Mouse (Mus musculus): Measurements from ENCODE around the gene Ccr1. TPM values are rescaled to one million over a fixed set of nuclear protein-coding genes. Genes with fewer than 3 reads are reported as not detected.
A peak's percentile ranks its signal among the peaks of the same experiment; 100 is the strongest.

Gene Ccr1
- total and polyA plus RNA-seq, 3 experiments, result 0.07 TPM; not detected in 2

- TF ChIP-seq E2F4 (IDR thresholded peaks at IDR 0.05; ENCODE audit: borderline replicate concordance, low read depth, low read length) (no peak), ETS1 (IDR thresholded peaks at IDR 0.05; ENCODE audit: low read depth, low read length) (no peak), GATA1 (IDR thresholded peaks at IDR 0.05; ENCODE audit: low read depth, low read length) (no peak), MAFK (IDR thresholded peaks at IDR 0.05; ENCODE audit: borderline replicate concordance, low read depth, low read length) (no peak)
- H3K27me3 ChIP-seq (ENCODE audit: control insufficient read depth in 1 of 2, insufficient read depth in 2 of 2, low read length in 2 of 2), result no peaks in the 10 kb centered on the region
- no peak overlapping the region for H3K27ac ChIP-seq (ENCODE audit: control insufficient read depth, low read depth, low read length)
- peaks cover 6 to 8% of the 10 kb centered on the region in 2 experiments for H3K4me1 ChIP-seq (ENCODE audit: control insufficient read depth in 1 of 2, insufficient read depth in 2 of 2, low read length in 2 of 2)
- no peaks in the 10 kb centered on the region for H3K9me3 ChIP-seq (replicated peaks; ENCODE audit: insufficient read depth, low read length)
- no peaks in the 10 kb centered on the region for H3K79me2 ChIP-seq (ENCODE audit: control insufficient read depth, insufficient read depth, low read length, poor library complexity)
- peaks cover 0 to 14% of the 10 kb centered on the region in 2 experiments; a peak in 2 of 4 replicates for H3K36me3 ChIP-seq (ENCODE audit: control insufficient read depth in 1 of 2, insufficient read depth in 2 of 2, low read length in 2 of 2)
- H3K9ac ChIP-seq (ENCODE audit: control insufficient read depth, low read depth, low read length, poor library complexity, severe bottlenecking), result no peak overlapping the region
- DNase-seq (ENCODE audit: low read depth, low spot score), result no peak
- no peak overlapping the region for H3K4me3 ChIP-seq (ENCODE audit: control insufficient read depth in 1 of 2, insufficient read depth in 1 of 2, low read depth in 2 of 2, low read length in 2 of 2)
Measured at GRCm38 (mm10) chr9:123956892-123957291, 11.6 kb downstream of the Ccr1 start.

- peaks cover 0 to 20% of the 10 kb centered on the region in 2 experiments; a peak in 2 of 4 replicates for H3K36me3 ChIP-seq (ENCODE audit: control insufficient read depth in 1 of 2, insufficient read depth in 2 of 2, low read length in 2 of 2)
- H3K9me3 ChIP-seq (replicated peaks; ENCODE audit: insufficient read depth, low read length), result no peaks in the 10 kb centered on the region
- peaks cover 3 to 14% of the 10 kb centered on the region in 2 experiments for H3K4me1 ChIP-seq (ENCODE audit: control insufficient read depth in 1 of 2, insufficient read depth in 2 of 2, low read length in 2 of 2)
- TF ChIP-seq TBP (IDR thresholded peaks at IDR 0.05; ENCODE audit: low read depth, low read length) (no peak), MYB (IDR thresholded peaks at IDR 0.05; ENCODE audit: low read depth, low read length) (no peak), USF2 (IDR thresholded peaks at IDR 0.05; ENCODE audit: borderline replicate concordance in 1 of 2, insufficient read depth in 1 of 2, low read depth in 1 of 2, low read length in 2 of 2) (no peak), MAFK (IDR thresholded peaks at IDR 0.05; ENCODE audit: borderline replicate concordance, low read depth, low read length) (no peak), NRF1 (IDR thresholded peaks at IDR 0.05; ENCODE audit: insufficient read depth, low read depth, low read length, poor library complexity, severe bottlenecking) (no peak), ELF1 (IDR thresholded peaks at IDR 0.05; ENCODE audit: low read depth, low read length) (no peak)
- H3K27me3 ChIP-seq (ENCODE audit: control insufficient read depth in 1 of 2, insufficient read depth in 2 of 2, low read length in 2 of 2), result no peaks in the 10 kb centered on the region
- H3K9ac ChIP-seq (ENCODE audit: control insufficient read depth, low read depth, low read length, poor library complexity, severe bottlenecking), result no peak overlapping the region
- H3K79me2 ChIP-seq (ENCODE audit: control insufficient read depth, insufficient read depth, low read length, poor library complexity), result no peaks in the 10 kb centered on the region
- H3K4me3 ChIP-seq (ENCODE audit: control insufficient read depth in 1 of 2, insufficient read depth in 1 of 2, low read depth in 2 of 2, low read length in 2 of 2), result no peak overlapping the region
- H3K27ac ChIP-seq (ENCODE audit: control insufficient read depth, low read depth, low read length), result no peak overlapping the region
- no peak for DNase-seq (ENCODE audit: low read depth, low spot score)
Measured at GRCm38 (mm10) chr9:123953551-123953950, 14.9 kb downstream of the Ccr1 start.

GRCm38 (mm10) chr9:123951176-123951575, 17.3 kb downstream of the Ccr1 start:
- peaks cover 0 to 9% of the 10 kb centered on the region in 2 experiments; a peak in 2 of 4 replicates for H3K4me1 ChIP-seq (ENCODE audit: control insufficient read depth in 1 of 2, insufficient read depth in 2 of 2, low read length in 2 of 2)
- peak; percentile 73 for DNase-seq (ENCODE audit: low read depth, low spot score)
- H3K36me3 ChIP-seq (ENCODE audit: control insufficient read depth in 1 of 2, insufficient read depth in 2 of 2, low read length in 2 of 2), result peaks cover 0 to 14% of the 10 kb centered on the region in 2 experiments; a peak in 2 of 4 replicates
- H3K4me3 ChIP-seq (ENCODE audit: control insufficient read depth in 1 of 2, insufficient read depth in 1 of 2, low read depth in 2 of 2, low read length in 2 of 2), result no peak overlapping the region
- peak overlapping the region; percentile 30 for H3K27ac ChIP-seq (ENCODE audit: control insufficient read depth, low read depth, low read length)
- no peaks in the 10 kb centered on the region for H3K79me2 ChIP-seq (ENCODE audit: control insufficient read depth, insufficient read depth, low read length, poor library complexity)
- no peak overlapping the region for H3K9ac ChIP-seq (ENCODE audit: control insufficient read depth, low read depth, low read length, poor library complexity, severe bottlenecking)
- no peaks in the 10 kb centered on the region for H3K27me3 ChIP-seq (ENCODE audit: control insufficient read depth in 1 of 2, insufficient read depth in 2 of 2, low read length in 2 of 2)
- no peaks in the 10 kb centered on the region for H3K9me3 ChIP-seq (replicated peaks; ENCODE audit: insufficient read depth, low read length)
- TF ChIP-seq TCF12 (IDR thresholded peaks at IDR 0.05; ENCODE audit: low read depth, low read length), result 0 out of 2 replicates have a peak, but pooled peaks have one; percentile 44
- TF ChIP-seq E2F4 (IDR thresholded peaks at IDR 0.05; ENCODE audit: borderline replicate concordance, low read depth, low read length), result no peak
- TF ChIP-seq MYC (IDR thresholded peaks at IDR 0.05; ENCODE audit: low read depth, low read length), result peak; percentile 61; the same call in 1 of the 2 replicates
- TF ChIP-seq SMC3 (IDR thresholded peaks at IDR 0.05; ENCODE audit: low read depth, low read length), result no peak
- peak; percentile 89 for TF ChIP-seq RCOR1 (IDR thresholded peaks at IDR 0.05; ENCODE audit: low read depth, low read length)
- no peak for TF ChIP-seq GABPA (IDR thresholded peaks at IDR 0.05; ENCODE audit: low read depth, low read length)
- TF ChIP-seq KAT2A (conservative IDR thresholded peaks at IDR 0.05; ENCODE audit: low read depth, low read length), result no peak
- TF ChIP-seq NRF1 (IDR thresholded peaks at IDR 0.05; ENCODE audit: insufficient read depth, low read depth, low read length, poor library complexity, severe bottlenecking), result no peak
- TF ChIP-seq EP300 (IDR thresholded peaks at IDR 0.05; ENCODE audit: low read depth in 1 of 2, low read length in 2 of 2), result peak; percentile 79 to 85
- TF ChIP-seq ZKSCAN1 (IDR thresholded peaks at IDR 0.05; ENCODE audit: low read depth, low read length), result no peak
- no peak for TF ChIP-seq ZC3H11A (IDR thresholded peaks at IDR 0.05; ENCODE audit: low read depth, low read length)
- no peak for TF ChIP-seq CTCF (IDR thresholded peaks at IDR 0.05 in 2 of 3, conservative IDR thresholded peaks at IDR 0.05 in 1 of 3; ENCODE audit: control insufficient read depth in 1 of 3, insufficient read depth in 1 of 3, low read depth in 2 of 3, low read length in 3 of 3, poor library complexity in 1 of 3, severe bottlenecking in 1 of 3)
- TF ChIP-seq RAD21 (IDR thresholded peaks at IDR 0.05; ENCODE audit: low read depth, low read length), result no peak; the same call in 1 of the 2 replicates
- TF ChIP-seq BHLHE40 (IDR thresholded peaks at IDR 0.05; ENCODE audit: borderline replicate concordance, low read depth, low read length), result no peak
- TF ChIP-seq MXI1 (IDR thresholded peaks at IDR 0.05; ENCODE audit: low read depth, low read length), result no peak
- TF ChIP-seq USF2 (IDR thresholded peaks at IDR 0.05; ENCODE audit: borderline replicate concordance in 1 of 2, insufficient read depth in 1 of 2, low read depth in 1 of 2, low read length in 2 of 2), result no peak
- no peak for TF ChIP-seq CHD1 (IDR thresholded peaks at IDR 0.05; ENCODE audit: low read depth, low read length)
- no peak for TF ChIP-seq TBP (IDR thresholded peaks at IDR 0.05; ENCODE audit: low read depth, low read length)
- TF ChIP-seq JUND (IDR thresholded peaks at IDR 0.05; ENCODE audit: low read depth, low read length), result no peak

Measured in MEL (cell line).